Comparison of ENCODE assay signal across 25 mouse cellular contexts in genomic region chr14:24755426-24756117, GRCm38 (mm10).
DNase-seq lines count a peak whose midpoint lies in the region; ATAC-seq and TF ChIP-seq lines count a peak whose summit lies in the region.
"Had no signal": no experiment of that assay in that cellular context is flagged by ENCODE, and none has a peak within 500 bp of the region (broad histone marks: within the 10 kb centered on the region; RNA-seq: fewer than 3 reads in every experiment).

No protein-coding gene starts in this region.

- no peak for TF ChIP-seq CTCF in midbrain, postnatal 0 days (IDR thresholded peaks at IDR 0.05)
- TF ChIP-seq CTCF in brain, embryonic 14.5 days (IDR thresholded peaks at IDR 0.05; ENCODE audit: borderline replicate concordance, extremely low read depth, insufficient read depth, insufficient read length) = no peak

- H3K36me3 ChIP-seq in midbrain, embryonic 10.5 days = no peaks in the 10 kb centered on the region
- H3K36me3 ChIP-seq in midbrain, postnatal 0 days (ENCODE audit: insufficient read depth, low read length) = no peaks in the 10 kb centered on the region
- H3K36me3 ChIP-seq: embryonic facial prominence, embryonic 10.5 days; embryonic facial prominence, embryonic 13.5 days; G1E; hindbrain, embryonic 12.5 days; hindbrain, embryonic 15.5 days had no signal

- WGBS in midbrain, embryonic 10.5 days = 93% methylated on average over 12 of the region's 12 CpGs
- 82% methylated on average over 12 of the region's 12 CpGs for WGBS in midbrain, postnatal 0 days

- no peaks in the 10 kb centered on the region; the same call in 1 of the 2 replicates for H3K27me3 ChIP-seq in midbrain, embryonic 10.5 days (ENCODE audit: low read depth, poor library complexity, severe bottlenecking)
- H3K27me3 ChIP-seq in midbrain, postnatal 0 days (ENCODE audit: insufficient read depth, low read length) = no peaks in the 10 kb centered on the region
- H3K27me3 ChIP-seq: embryonic facial prominence, embryonic 13.5 days; hindbrain, embryonic 12.5 days; hindbrain, embryonic 15.5 days had no signal

- TF ChIP-seq POLR2A in brain, embryonic 14.5 days (IDR thresholded peaks at IDR 0.05; ENCODE audit: borderline replicate concordance, extremely low read depth, insufficient read depth, insufficient read length, poor library complexity, severe bottlenecking) = no peak

- H3K9me3 ChIP-seq in midbrain, embryonic 10.5 days (replicated peaks) = no peaks in the 10 kb centered on the region
- H3K9me3 ChIP-seq in midbrain, postnatal 0 days (ENCODE audit: low read length) = no peaks in the 10 kb centered on the region
- H3K9me3 ChIP-seq: embryonic facial prominence, embryonic 10.5 days; embryonic facial prominence, embryonic 13.5 days; hindbrain, embryonic 12.5 days; hindbrain, embryonic 15.5 days had no signal

- H3K4me2 ChIP-seq in midbrain, postnatal 0 days (ENCODE audit: low read depth, low read length, poor library complexity, severe bottlenecking) = no peak overlapping the region
- H3K4me2 ChIP-seq: embryonic facial prominence, embryonic 13.5 days; heart, embryonic 11.5 days; hindbrain, embryonic 12.5 days; hindbrain, embryonic 15.5 days had no signal

- H3K9ac ChIP-seq in midbrain, postnatal 0 days (replicated peaks; ENCODE audit: low read length, poor library complexity, severe bottlenecking) = no peak overlapping the region
- H3K9ac ChIP-seq: embryonic facial prominence, embryonic 13.5 days; hindbrain, embryonic 12.5 days; hindbrain, embryonic 15.5 days had no signal

- 0 out of 2 replicates have a peak overlapping the region, but pooled peaks have one; percentile 38 for H3K27ac ChIP-seq in midbrain, embryonic 10.5 days (replicated peaks)
- H3K27ac ChIP-seq in midbrain, postnatal 0 days (ENCODE audit: low read depth, low read length) = no peak overlapping the region
- H3K27ac ChIP-seq: embryonic facial prominence, embryonic 10.5 days; embryonic facial prominence, embryonic 13.5 days; hindbrain, embryonic 12.5 days; hindbrain, embryonic 15.5 days had no signal

- peaks cover 33% of the 10 kb centered on the region for H3K4me1 ChIP-seq in midbrain, embryonic 10.5 days
- peaks cover 4% of the 10 kb centered on the region; the same call in 1 of the 2 replicates for H3K4me1 ChIP-seq in midbrain, postnatal 0 days (ENCODE audit: insufficient read depth, low read length)

- peak; percentile 47 to 57 for DNase-seq in cerebellum, postnatal 14 days
- DNase-seq in cerebellum, adult 8-10 months = no peak
- DNase-seq in layer of hippocampus, adult 18-20 months (ENCODE audit: low spot score in 2 of 2) = peak; percentile 27 to 52
- DNase-seq in layer of hippocampus, postnatal 36 days = no peak
- no peak for DNase-seq in midbrain, embryonic 10.5 days (ENCODE audit: low spot score)
- DNase-seq in midbrain, postnatal 0 days (ENCODE audit: low spot score) = no peak
- DNase-seq in brain, embryonic 14.5 days (ENCODE audit: low read depth) = peak; percentile 40
- DNase-seq: adrenal gland, postnatal 10 days; adrenal gland, postnatal 36 days; B cell, adult 2 months; cerebellum, adult 11-12 months; cerebellum, adult 9-10 months; cerebellum, postnatal 36 days; embryo, embryonic 11 days; gastrocnemius, postnatal 10 days; gastrocnemius, postnatal 36 days had no signal

- H3K4me3 ChIP-seq in midbrain, embryonic 10.5 days = no peak overlapping the region
- H3K4me3 ChIP-seq in midbrain, postnatal 0 days (ENCODE audit: low read depth, low read length) = no peak overlapping the region
- H3K4me3 ChIP-seq: embryonic facial prominence, embryonic 10.5 days; embryonic facial prominence, embryonic 13.5 days; erythroblast, embryonic 14.5 days; hindbrain, embryonic 12.5 days; hindbrain, embryonic 15.5 days had no signal

- no peak for ATAC-seq in midbrain, postnatal 0 days (ENCODE audit: low FRiP score)
- ATAC-seq: forebrain, embryonic 14.5 days; Patski had no signal

Comparison
In these comparisons a context has a peak if more than half of its experiments do, and no peak if none do; other contexts are left out.
1. DNase-seq: peak in cerebellum, postnatal 14 days (2 of 2), layer of hippocampus, adult 18-20 months (2 of 2) and brain, embryonic 14.5 days (single experiment); none in cerebellum, adult 8-10 months (single experiment), layer of hippocampus, postnatal 36 days (0 of 2), midbrain, embryonic 10.5 days (single experiment) and midbrain, postnatal 0 days (single experiment).